11 mouse cellular contexts compared by ENCODE assay signal in the genomic region with DNA sequence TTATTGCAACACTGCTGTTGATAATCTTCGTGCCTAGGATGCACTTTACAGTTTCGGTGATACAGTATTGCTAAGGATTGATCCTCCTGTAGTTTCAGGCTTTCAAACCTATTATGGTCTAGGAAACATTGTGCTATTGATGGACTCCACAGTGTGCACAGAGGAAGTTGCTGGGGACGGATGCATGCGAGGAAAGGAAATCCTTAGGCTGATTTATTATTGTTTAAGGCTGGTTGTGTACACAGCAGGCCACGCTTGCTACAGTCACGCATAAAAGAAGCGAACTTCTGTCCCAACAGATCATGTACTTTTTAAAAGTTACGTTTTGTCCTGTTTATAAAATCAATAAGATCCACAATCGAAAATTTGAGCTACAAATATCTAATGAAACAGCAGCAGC. TPM values are rescaled to one million over a fixed set of nuclear protein-coding genes. Genes with fewer than 3 reads are reported as not detected.
DNase-seq lines count a peak whose midpoint lies in the region; ATAC-seq and TF ChIP-seq lines count a peak whose summit lies in the region.
"Had no signal": no experiment of that assay in that cellular context is flagged by ENCODE, and none has a peak within 500 bp of the region (broad histone marks: within the 10 kb centered on the region; RNA-seq: fewer than 3 reads in every experiment).

No protein-coding gene starts in this region.

- H3K9me3 ChIP-seq in midbrain, embryonic 13.5 days = no peaks in the 10 kb centered on the region
- no peaks in the 10 kb centered on the region for H3K9me3 ChIP-seq in midbrain, embryonic 16.5 days (replicated peaks; ENCODE audit: control insufficient read depth, low read length, poor library complexity, severe bottlenecking)
- no peaks in the 10 kb centered on the region for H3K9me3 ChIP-seq in neural tube, embryonic 15.5 days (replicated peaks)
- H3K9me3 ChIP-seq: forebrain, embryonic 10.5 days; neural tube, embryonic 12.5 days had no signal

- peak overlapping the region; percentile 85 for H3K27ac ChIP-seq in heart, adult 2 months
- no peak overlapping the region for H3K27ac ChIP-seq in midbrain, embryonic 13.5 days
- H3K27ac ChIP-seq in midbrain, embryonic 16.5 days (ENCODE audit: low read length) = no peak overlapping the region
- no peak overlapping the region for H3K27ac ChIP-seq in neural tube, embryonic 15.5 days (replicated peaks)

- no peak for TF ChIP-seq CTCF in heart, adult 2 months (IDR thresholded peaks at IDR 0.05)

- no peaks in the 10 kb centered on the region for H3K27me3 ChIP-seq in heart, adult 2 months (ENCODE audit: control insufficient read depth, insufficient read depth, low read length)
- H3K27me3 ChIP-seq in midbrain, embryonic 13.5 days = peaks cover 6% of the 10 kb centered on the region; the same call in 1 of the 2 replicates
- H3K27me3 ChIP-seq in midbrain, embryonic 16.5 days (ENCODE audit: control insufficient read depth, insufficient read depth, low read depth, low read length) = no peaks in the 10 kb centered on the region
- no peaks in the 10 kb centered on the region for H3K27me3 ChIP-seq in neural tube, embryonic 15.5 days (replicated peaks)
- H3K27me3 ChIP-seq: neural tube, embryonic 12.5 days had no signal

- H3K4me2 ChIP-seq in midbrain, embryonic 13.5 days (replicated peaks) = peak overlapping the region; percentile 79; the same call in 1 of the 2 replicates
- H3K4me2 ChIP-seq in midbrain, embryonic 16.5 days (ENCODE audit: low read length) = no peak overlapping the region
- H3K4me2 ChIP-seq in neural tube, embryonic 15.5 days = peak overlapping the region; percentile 89; the same call in 1 of the 2 replicates

- TF ChIP-seq POLR2A in heart, adult 2 months (IDR thresholded peaks at IDR 0.05; ENCODE audit: insufficient read depth, low read depth, low read length) = no peak

- H3K36me3 ChIP-seq in heart, adult 2 months (ENCODE audit: control insufficient read depth, insufficient read depth, low read length) = peaks cover 2% of the 10 kb centered on the region
- no peaks in the 10 kb centered on the region for H3K36me3 ChIP-seq in midbrain, embryonic 13.5 days
- H3K36me3 ChIP-seq in midbrain, embryonic 16.5 days (ENCODE audit: control insufficient read depth, insufficient read depth, low read length) = no peaks in the 10 kb centered on the region
- H3K36me3 ChIP-seq in neural tube, embryonic 15.5 days = no peaks in the 10 kb centered on the region
- H3K36me3 ChIP-seq: forebrain, embryonic 10.5 days; G1E; neural tube, embryonic 12.5 days had no signal

- H3K4me1 ChIP-seq in heart, adult 2 months (ENCODE audit: control insufficient read depth, insufficient read depth, low read length) = peaks cover 1% of the 10 kb centered on the region; the same call in 1 of the 2 replicates
- H3K4me1 ChIP-seq in midbrain, embryonic 13.5 days (replicated peaks) = peaks cover 27% of the 10 kb centered on the region
- peaks cover 11% of the 10 kb centered on the region for H3K4me1 ChIP-seq in midbrain, embryonic 16.5 days (ENCODE audit: control insufficient read depth, insufficient read depth, low read length)
- H3K4me1 ChIP-seq in neural tube, embryonic 15.5 days = peaks cover 25% of the 10 kb centered on the region
- H3K4me1 ChIP-seq: neural tube, embryonic 12.5 days had no signal

- no peak for DNase-seq in heart, adult 2 months
- DNase-seq in heart, postnatal 14 days = no peak
- DNase-seq in kidney, adult 9 months = peak; percentile 15
- DNase-seq in kidney, adult 18-20 months = no peak
- no peak for DNase-seq in right cerebral cortex, postnatal 25 days

- 58% methylated on average over 9 of the region's 9 CpGs for WGBS in heart, adult 2 months
- 83% methylated on average over 9 of the region's 9 CpGs for WGBS in midbrain, embryonic 13.5 days
- 77% methylated on average over 9 of the region's 9 CpGs for WGBS in midbrain, embryonic 16.5 days
- 51% methylated on average over 9 of the region's 9 CpGs for WGBS in neural tube, embryonic 15.5 days

- H3K4me3 ChIP-seq in heart, adult 2 months = no peak overlapping the region
- no peak overlapping the region; the same call in 1 of the 2 replicates for H3K4me3 ChIP-seq in midbrain, embryonic 13.5 days (replicated peaks)
- H3K4me3 ChIP-seq in midbrain, embryonic 16.5 days (ENCODE audit: low read depth, low read length) = no peak overlapping the region
- no peak overlapping the region for H3K4me3 ChIP-seq in neural tube, embryonic 15.5 days (replicated peaks)

- TF ChIP-seq EP300 in heart, adult 2 months (IDR thresholded peaks at IDR 0.05; ENCODE audit: insufficient read depth, low read depth, low read length) = no peak

- 0 out of 2 replicates have a peak, but pooled peaks cover 2% of the 10 kb centered on the region for H3K79me2 ChIP-seq in heart, adult 2 months (replicated peaks; ENCODE audit: control insufficient read depth, insufficient read depth, low read length)

- 0 out of 2 replicates have a peak overlapping the region, but pooled peaks have one; percentile 17 for H3K9ac ChIP-seq in heart, adult 2 months (ENCODE audit: low read depth, low read length)
- H3K9ac ChIP-seq in midbrain, embryonic 13.5 days (replicated peaks) = no peak overlapping the region
- no peak overlapping the region; the same call in 1 of the 2 replicates for H3K9ac ChIP-seq in midbrain, embryonic 16.5 days (ENCODE audit: low read depth, low read length)
- no peak overlapping the region for H3K9ac ChIP-seq in neural tube, embryonic 15.5 days (replicated peaks)

- intact Hi-C loops in heart, adult 2 months (cut with DNase I) = no loop called here
- intact Hi-C loops in heart, postnatal 14 days (cut with DNase I) = no loop called here

- ATAC-seq in midbrain, embryonic 13.5 days = no peak
- ATAC-seq in midbrain, embryonic 16.5 days = no peak
- no peak for ATAC-seq in neural tube, embryonic 15.5 days (ENCODE audit: low FRiP score)

RNA-seq across cellular contexts. Expression of a gene that starts 1.2 kb away (rescaled TPM):
- 1 to 10 TPM; 4.4 to 5.0 TPM for total RNA-seq in heart, adult 2 months (2021)
- polyA plus RNA-seq in heart, adult 2 months (2012; rRNA removed) = 1.7 and 3.5 TPM in 2 replicates
- 1 to 10 TPM; 9.2 to 9.4 TPM for total RNA-seq in heart, postnatal 14 days (2021)
- polyA plus RNA-seq in midbrain, embryonic 13.5 days (2015; fragmentation: Nextera tagmentation; extraction: Ambion mirVana) = 32.6 TPM in 2 replicates
- polyA plus RNA-seq in midbrain, embryonic 16.5 days (2015; fragmentation: Nextera tagmentation; extraction: Ambion mirVana) = 18.9 and 29.6 TPM in 2 replicates
- 11.3 and 13.2 TPM in 2 replicates for polyA plus RNA-seq in neural tube, embryonic 15.5 days (2015; fragmentation: Nextera tagmentation; extraction: Ambion mirVana)
- polyA plus RNA-seq: G1E had no signal
